Mouse (Mus musculus) left cerebral cortex, postnatal 4 days (tissue): ENCODE measurements around the gene Fam171a2. TPM values are rescaled to one million over a fixed set of nuclear protein-coding genes. Genes with fewer than 3 reads are reported as not detected.

Experiments used
- DNase-seq: peaks from one replicate; pipeline ENCODE4 v3.0.0-alpha.2; 2022
- intact Hi-C: fragments of 180-260 bp; cut with DNase I; formaldehyde crosslinking; loops from one replicate; pipeline ENCODE4 v1.15.1; 2025
- total RNA-seq, 2 experiments: library from RNA; stranded (reverse); gene quantifications; 2 replicates each; pipeline ENCODE4 v1.2.3; 2021

The Fam171a2 gene
- total RNA-seq, result 100 to 1,000 TPM; 237 to 243 TPM

- peak; percentile 90 for DNase-seq
- intact Hi-C loops, result no loop called here
These were observed at the start of gene Fam171a2 for GRCm38 (mm10) chr11:102447497-102447896. TSS of gene Fam171a2 (minus strand) at chr11:102447682.

DNA sequence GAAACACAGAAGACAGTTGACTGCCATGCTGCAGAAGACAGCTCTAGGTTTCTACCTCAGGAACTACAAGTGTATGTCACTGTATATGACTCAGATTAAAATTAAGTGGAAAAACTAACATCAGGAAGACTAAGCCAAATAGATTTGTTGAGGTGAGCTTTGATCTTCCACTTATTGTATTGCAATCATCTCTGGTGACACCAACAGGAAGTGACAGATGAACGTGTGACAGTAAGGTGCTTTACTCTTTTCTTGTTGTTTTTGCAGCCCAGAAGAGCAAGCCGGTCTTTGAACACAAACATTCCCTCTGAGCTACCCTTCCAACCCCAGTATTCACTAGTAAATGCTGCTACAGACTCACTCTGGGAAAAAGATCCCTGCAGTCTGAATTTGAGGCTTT lies 49.2 kb upstream of the Fam171a2 start:
- DNase-seq, result no peak
- intact Hi-C loops, result no loop called here

- intact Hi-C loops, result no loop called here
- no peak for DNase-seq
These were observed 48.7 kb upstream of the Fam171a2 start for GRCm38 (mm10) chr11:102496206-102496605.

GRCm38 (mm10) chr11:102495742-102496141 lies 48.3 kb upstream of the Fam171a2 start:
- no peak for DNase-seq
- intact Hi-C loops, result no loop called here

- DNase-seq, result no peak
- intact Hi-C loops, result no loop called here
These were observed 47.6 kb upstream of the Fam171a2 start for GRCm38 (mm10) chr11:102495114-102495513.

GRCm38 (mm10) chr11:102494063-102494650 lies 46.7 kb upstream of the Fam171a2 start:
- no peak for DNase-seq
- intact Hi-C loops, result no loop called here

DNA sequence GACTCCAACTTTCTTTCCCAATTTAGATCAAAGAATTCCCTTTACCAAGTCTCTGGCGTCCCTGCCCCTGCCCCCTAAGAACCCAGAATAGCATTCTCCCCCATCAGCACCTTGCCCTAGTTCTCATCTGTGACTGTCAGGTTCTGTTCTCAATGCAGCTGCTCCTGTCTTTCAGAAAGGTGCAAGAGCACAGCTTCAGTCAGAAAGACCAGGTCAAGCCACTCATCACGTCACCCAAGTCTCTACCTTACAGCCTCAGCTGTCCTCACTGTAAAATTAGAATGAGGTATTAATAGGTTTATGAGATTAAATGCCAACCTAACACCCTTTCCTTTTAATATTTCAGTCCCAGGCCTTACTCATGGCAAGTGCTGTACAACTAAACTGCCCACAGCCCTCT lies 45.8 kb upstream of the Fam171a2 start:
- DNase-seq, result no peak
- intact Hi-C loops, result no loop called here

DNA sequence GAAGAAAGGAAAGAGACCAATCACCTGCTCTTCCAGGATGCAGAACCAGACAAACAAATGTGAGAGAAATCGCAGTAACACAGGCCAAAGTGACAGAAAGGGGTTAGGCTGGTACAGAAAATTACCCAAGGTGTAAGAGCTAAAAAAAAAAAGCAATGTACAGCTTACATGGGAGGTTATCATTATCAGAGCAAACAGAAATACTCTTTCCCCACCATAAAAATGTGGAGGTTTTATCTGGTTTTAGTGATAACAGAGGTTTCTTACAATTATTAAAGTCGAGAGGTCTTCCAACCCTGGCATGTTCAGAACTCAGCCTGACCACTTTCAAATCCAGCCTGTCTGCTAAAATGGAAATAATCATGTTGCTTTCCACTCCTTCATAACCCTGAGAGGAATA lies 40.4 kb upstream of the Fam171a2 start:
- DNase-seq, result no peak
- intact Hi-C loops, result loop anchor here (10.0 kb wide), 2 partner anchors 47 to 167 kb away; no protein-coding TSS in a partner anchor

DNA sequence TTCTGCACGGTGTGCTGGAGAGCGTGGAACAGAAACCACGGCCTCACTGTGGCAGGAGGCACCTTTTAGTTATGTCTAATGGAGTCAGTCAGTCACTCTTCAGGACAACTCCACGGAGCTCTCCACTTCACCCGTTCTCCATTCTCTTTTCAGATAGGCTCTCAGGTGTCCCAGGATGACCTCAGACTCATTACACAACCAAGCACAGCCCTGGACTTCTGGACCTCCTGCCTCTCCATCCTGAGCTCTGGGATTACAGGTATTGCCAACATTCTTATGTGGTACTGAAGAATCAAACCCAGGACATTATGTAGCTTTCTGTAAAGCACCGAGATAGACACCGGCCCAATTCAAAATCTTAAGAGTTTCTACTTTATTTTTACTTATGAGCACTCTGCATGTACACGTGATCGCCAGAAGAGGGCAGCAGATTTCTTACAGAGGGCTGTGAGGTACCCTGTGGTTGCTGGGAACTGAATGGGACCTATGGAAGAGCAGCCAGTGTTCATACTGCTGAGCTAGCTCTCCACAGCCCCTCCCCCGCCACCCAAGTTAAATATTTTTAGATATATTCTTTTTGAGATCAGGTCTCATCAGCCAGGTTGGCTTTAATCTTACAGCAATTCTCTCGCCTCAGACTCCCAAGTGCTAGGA lies 39.4 kb upstream of the Fam171a2 start:
- intact Hi-C loops, result loop anchor here (10.0 kb wide), 2 partner anchors 48 to 168 kb away; no protein-coding TSS in a partner anchor

DNA sequence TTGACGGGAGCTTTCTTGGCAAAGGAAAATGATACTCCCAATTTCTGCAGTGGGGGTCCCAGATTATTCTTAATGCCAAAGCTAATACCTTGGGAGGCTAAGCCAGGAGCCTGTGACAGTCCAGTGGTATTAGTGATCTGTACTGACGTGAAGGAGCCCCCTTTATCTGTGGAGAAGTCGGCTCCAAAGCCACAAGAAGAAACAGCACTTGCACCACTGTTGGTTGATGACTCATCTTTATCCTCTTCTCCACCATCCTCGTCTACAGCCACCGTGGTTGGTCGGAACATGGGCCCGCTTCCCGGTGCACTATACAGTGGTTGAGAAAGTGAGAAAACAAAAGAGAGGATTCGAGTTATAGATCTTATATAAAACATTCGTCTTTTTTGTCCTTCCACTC lies 34.3 kb upstream of the Fam171a2 start:
- no peak for DNase-seq

More for the DNA sequence above, 39.4 kb upstream of the Fam171a2 start:
- DNase-seq, result peak; percentile 44

GRCm38 (mm10) chr11:102480897-102481296 lies 33.4 kb upstream of the Fam171a2 start:
- intact Hi-C loops, result loop anchor here (10.0 kb wide), 2 partner anchors 54 to 174 kb away; no protein-coding TSS in a partner anchor
- DNase-seq, result no peak

More for the DNA sequence above, 34.3 kb upstream of the Fam171a2 start:
- intact Hi-C loops, result loop anchor here (10.0 kb wide), 2 partner anchors 53 to 173 kb away; no protein-coding TSS in a partner anchor

- intact Hi-C loops, result loop anchor here (10.0 kb wide), 2 partner anchors 55 to 175 kb away; no protein-coding TSS in a partner anchor
- DNase-seq, result no peak
These were observed 32.6 kb upstream of the Fam171a2 start for GRCm38 (mm10) chr11:102480111-102480510.

- intact Hi-C loops, result no loop called here
These were observed 32.1 kb upstream of the Fam171a2 start for GRCm38 (mm10) chr11:102479581-102479980.

GRCm38 (mm10) chr11:102478671-102479070 lies 31.2 kb upstream of the Fam171a2 start:
- intact Hi-C loops, result no loop called here
- DNase-seq, result no peak

More at GRCm38 (mm10) chr11:102479581-102479980, 32.1 kb upstream of the Fam171a2 start:
- no peak for DNase-seq

DNA sequence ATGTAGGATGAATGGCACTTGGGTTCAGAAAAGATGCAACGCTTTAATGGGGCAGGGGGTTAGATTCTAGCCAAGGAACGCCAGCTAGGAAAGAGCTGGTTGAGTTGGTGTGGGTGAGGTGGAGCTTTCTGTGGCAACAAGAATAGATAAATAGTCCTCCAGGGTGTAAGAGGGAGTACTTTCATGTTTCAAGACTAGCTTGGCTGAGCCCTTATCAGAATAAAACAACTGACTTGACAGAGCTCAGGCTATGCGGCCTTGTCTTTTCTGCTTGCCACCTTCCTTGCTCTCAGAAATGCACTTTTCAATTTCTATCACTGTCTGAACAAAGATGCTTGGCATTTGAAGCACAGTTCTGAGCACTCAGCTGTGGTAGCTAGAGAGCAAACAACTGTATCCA lies 27.5 kb upstream of the Fam171a2 start:
- intact Hi-C loops, result no loop called here
- DNase-seq, result no peak

DNA sequence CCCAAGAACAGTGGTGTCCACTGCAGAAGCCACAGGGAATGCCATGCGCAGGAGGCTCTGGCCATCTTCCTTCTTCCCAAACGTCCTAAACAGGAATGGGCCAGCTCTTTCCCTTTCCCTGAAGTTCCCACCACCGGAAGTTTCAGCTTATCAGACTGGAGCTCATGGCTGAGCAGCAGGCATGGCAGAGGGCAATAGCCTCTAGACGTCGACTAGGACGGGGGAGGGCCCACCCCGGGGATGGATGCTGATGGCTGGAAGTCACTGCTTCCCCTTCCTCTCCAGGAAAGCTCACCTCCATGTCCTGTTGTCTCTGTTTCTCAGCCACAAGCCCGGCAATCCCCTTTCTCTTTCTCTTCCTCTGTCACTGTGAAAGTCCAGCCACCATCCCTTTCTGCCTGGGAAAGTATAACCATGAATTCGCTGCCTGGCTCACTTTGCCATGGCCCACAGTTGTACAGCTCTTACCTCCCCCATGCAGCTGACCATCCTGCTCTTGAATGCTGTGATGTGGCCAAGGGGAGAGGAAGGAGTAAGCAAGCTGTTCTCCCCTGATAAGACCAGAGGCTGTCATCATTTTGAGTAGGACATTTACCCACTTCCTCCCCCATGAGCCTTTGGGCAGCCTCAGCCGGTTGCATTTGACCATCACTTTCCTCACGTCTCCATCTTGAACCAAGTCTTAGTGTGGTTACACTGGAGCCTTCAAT lies 22.3 kb upstream of the Fam171a2 start, which contains the start of gene Itga2b:
Itga2b (minus strand) TSS at position 475 of the 710 bp plus-strand sequence.
- intact Hi-C loops, result no loop called here
- no peak for DNase-seq

GRCm38 (mm10) chr11:102467041-102467631 lies 19.7 kb upstream of the Fam171a2 start:
- intact Hi-C loops, result no loop called here
- DNase-seq, result peak; percentile 97

GRCm38 (mm10) chr11:102465713-102466436 lies 18.4 kb upstream of the Fam171a2 start:
- intact Hi-C loops, result no loop called here
- DNase-seq, result peak; percentile 46

GRCm38 (mm10) chr11:102464901-102465300 lies 17.4 kb upstream of the Fam171a2 start:
- no peak for DNase-seq
- intact Hi-C loops, result no loop called here

GRCm38 (mm10) chr11:102461764-102462163 lies 14.3 kb upstream of the Fam171a2 start:
- intact Hi-C loops, result no loop called here
- DNase-seq, result no peak
